Mouse (Mus musculus): ENCODE measurements at regions not wholly inside any gene's neighbourhood (a gene's known extent, or its start where the extent isn't known, plus 50 kb on each side); places are given as distances from the start of the nearest gene placed in this dataset.

DNA sequence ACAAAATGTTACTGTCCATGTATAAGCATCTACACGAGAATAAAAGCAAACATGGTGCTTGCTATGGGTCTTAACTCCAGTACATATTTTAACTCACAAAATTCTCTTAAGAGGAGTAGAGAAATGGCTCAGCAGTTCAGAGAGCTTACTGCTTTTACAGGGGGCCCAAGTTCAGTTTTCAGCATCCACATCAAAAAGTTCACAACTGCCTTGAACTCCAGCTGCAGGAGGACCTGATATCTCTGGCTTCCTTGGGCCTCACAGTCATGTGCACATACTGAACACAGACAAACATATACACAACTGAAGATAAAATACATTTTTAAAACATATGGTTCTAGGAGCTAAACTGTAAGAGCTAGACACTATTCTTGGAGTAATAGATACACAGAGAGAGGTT lies 161.0 kb upstream of the Tmtc1 start:
- Histone ChIP-seq H3K9ac (ENCODE audit: insufficient read depth, low read depth, low read length, poor library complexity, severe bottlenecking) (no peak overlapping the region), H3K36me3 (ENCODE audit: control insufficient read depth, insufficient read depth, low read length, poor library complexity, severe bottlenecking) (no peaks in the 10 kb centered on the region), H3K4me3 (ENCODE audit: insufficient read depth in 1 of 2, low read depth in 1 of 2, low read length in 2 of 2, poor library complexity in 1 of 2, severe bottlenecking in 1 of 2) (no peak overlapping the region), H3K27ac (ENCODE audit: insufficient read depth, low read depth, low read length, poor library complexity, severe bottlenecking) (no peak overlapping the region), H3K9me3 (ENCODE audit: control insufficient read depth, insufficient read depth, low read depth, low read length) (no peaks in the 10 kb centered on the region), H3K4me1 (ENCODE audit: control insufficient read depth in 2 of 2, insufficient read depth in 2 of 2, low read length in 2 of 2, poor library complexity in 1 of 2) (no peaks in the 10 kb centered on the region)
- in situ Hi-C loops (cut with MboI; ENCODE audit: low sequenced_read_pairs in 2 of 2, unreplicated experiment in 2 of 2): no loop called here
- no peak for TF ChIP-seq ZC3H11A (IDR thresholded peaks at IDR 0.05; ENCODE audit: borderline replicate concordance, low read depth, low read length)
- no peak for TF ChIP-seq CHD2 (IDR thresholded peaks at IDR 0.05; ENCODE audit: low read depth, low read length)
- TF ChIP-seq HCFC1 (IDR thresholded peaks at IDR 0.05; ENCODE audit: borderline replicate concordance, insufficient read depth, low read length): no peak
- TF ChIP-seq MAFK (IDR thresholded peaks at IDR 0.05; ENCODE audit: insufficient read depth, low read depth, low read length): no peak
- no peak for TF ChIP-seq ZNF384 (IDR thresholded peaks at IDR 0.05; ENCODE audit: low read depth, low read length)
- no peak for DNase-seq (ENCODE audit: low read depth, low spot score)

DNA sequence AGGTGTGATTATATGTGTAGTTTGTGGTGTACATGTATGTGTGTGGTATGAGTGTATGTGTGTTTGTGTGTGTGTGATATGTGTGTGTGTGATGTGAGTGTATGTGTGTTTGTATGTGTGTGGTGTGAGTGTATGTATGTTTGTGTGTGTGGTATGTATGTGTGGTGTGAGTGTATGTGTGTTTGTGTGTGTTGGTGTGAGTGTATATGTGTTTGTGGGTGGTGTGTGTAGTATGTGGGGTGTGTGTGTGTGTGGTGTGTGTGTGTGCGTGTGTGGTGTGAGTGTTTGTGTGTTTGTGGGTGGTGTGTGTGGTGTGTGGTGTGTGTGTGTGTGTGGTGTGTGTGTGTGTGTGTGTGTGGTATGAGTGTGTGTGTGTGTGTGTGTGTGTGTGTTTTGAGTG lies 160.6 kb upstream of the Tmtc1 start:
- Histone ChIP-seq H3K4me3 (ENCODE audit: insufficient read depth in 1 of 2, low read depth in 1 of 2, low read length in 2 of 2, poor library complexity in 1 of 2, severe bottlenecking in 1 of 2) (no peak overlapping the region), H3K9ac (ENCODE audit: insufficient read depth, low read depth, low read length, poor library complexity, severe bottlenecking) (no peak overlapping the region), H3K27ac (ENCODE audit: insufficient read depth, low read depth, low read length, poor library complexity, severe bottlenecking) (no peak overlapping the region), H3K4me1 (ENCODE audit: control insufficient read depth in 2 of 2, insufficient read depth in 2 of 2, low read length in 2 of 2, poor library complexity in 1 of 2) (no peaks in the 10 kb centered on the region), H3K9me3 (ENCODE audit: control insufficient read depth, insufficient read depth, low read depth, low read length) (no peaks in the 10 kb centered on the region), H3K36me3 (ENCODE audit: control insufficient read depth, insufficient read depth, low read length, poor library complexity, severe bottlenecking) (no peaks in the 10 kb centered on the region)
- in situ Hi-C loops (cut with MboI; ENCODE audit: low sequenced_read_pairs in 2 of 2, unreplicated experiment in 2 of 2): no loop called here
- no peak for TF ChIP-seq HCFC1 (IDR thresholded peaks at IDR 0.05; ENCODE audit: borderline replicate concordance, insufficient read depth, low read length)
- TF ChIP-seq MAFK (IDR thresholded peaks at IDR 0.05; ENCODE audit: insufficient read depth, low read depth, low read length): no peak
- no peak for TF ChIP-seq CHD2 (IDR thresholded peaks at IDR 0.05; ENCODE audit: low read depth, low read length)
- no peak for TF ChIP-seq ZC3H11A (IDR thresholded peaks at IDR 0.05; ENCODE audit: borderline replicate concordance, low read depth, low read length)
- TF ChIP-seq ZNF384 (IDR thresholded peaks at IDR 0.05; ENCODE audit: low read depth, low read length): no peak
- no peak for DNase-seq (ENCODE audit: low read depth, low spot score)

DNA sequence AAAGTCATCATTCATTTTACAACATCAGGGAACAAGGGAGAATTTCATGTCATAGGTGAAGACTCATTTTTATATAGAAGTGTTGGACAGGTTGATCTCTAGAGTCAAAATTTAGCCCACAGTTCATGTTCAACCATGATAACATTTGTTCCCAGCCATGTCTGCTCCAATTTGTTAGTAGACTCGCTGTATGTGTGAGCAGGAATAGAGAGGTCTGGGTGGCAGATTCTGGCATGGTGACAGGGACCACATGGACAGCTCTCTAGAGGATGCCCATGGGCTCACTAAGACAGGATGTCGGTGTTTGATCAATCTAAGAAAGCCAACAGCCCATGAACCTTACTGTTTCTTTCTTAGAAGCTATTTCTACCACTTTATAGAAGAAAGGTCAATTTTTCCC lies 159.7 kb upstream of the Tmtc1 start:
- peaks cover 0 to 2% of the 10 kb centered on the region in 2 experiments; a peak in 1 of 4 replicates for H3K4me1 ChIP-seq (ENCODE audit: control insufficient read depth in 2 of 2, insufficient read depth in 2 of 2, low read length in 2 of 2, poor library complexity in 1 of 2)
- in situ Hi-C loops (cut with MboI; ENCODE audit: low sequenced_read_pairs in 2 of 2, unreplicated experiment in 2 of 2): no loop called here
- TF ChIP-seq CHD2 (IDR thresholded peaks at IDR 0.05; ENCODE audit: low read depth, low read length) (no peak), ZC3H11A (IDR thresholded peaks at IDR 0.05; ENCODE audit: borderline replicate concordance, low read depth, low read length) (no peak), ZNF384 (IDR thresholded peaks at IDR 0.05; ENCODE audit: low read depth, low read length) (no peak), MAFK (IDR thresholded peaks at IDR 0.05; ENCODE audit: insufficient read depth, low read depth, low read length) (no peak), HCFC1 (IDR thresholded peaks at IDR 0.05; ENCODE audit: borderline replicate concordance, insufficient read depth, low read length) (no peak)
- H3K4me3 ChIP-seq (ENCODE audit: insufficient read depth in 1 of 2, low read depth in 1 of 2, low read length in 2 of 2, poor library complexity in 1 of 2, severe bottlenecking in 1 of 2): no peak overlapping the region
- H3K9ac ChIP-seq (ENCODE audit: insufficient read depth, low read depth, low read length, poor library complexity, severe bottlenecking): no peak overlapping the region
- no peak overlapping the region for H3K27ac ChIP-seq (ENCODE audit: insufficient read depth, low read depth, low read length, poor library complexity, severe bottlenecking)
- H3K36me3 ChIP-seq (ENCODE audit: control insufficient read depth, insufficient read depth, low read length, poor library complexity, severe bottlenecking): no peaks in the 10 kb centered on the region
- H3K9me3 ChIP-seq (ENCODE audit: control insufficient read depth, insufficient read depth, low read depth, low read length): no peaks in the 10 kb centered on the region
- DNase-seq (ENCODE audit: low read depth, low spot score): no peak

DNA sequence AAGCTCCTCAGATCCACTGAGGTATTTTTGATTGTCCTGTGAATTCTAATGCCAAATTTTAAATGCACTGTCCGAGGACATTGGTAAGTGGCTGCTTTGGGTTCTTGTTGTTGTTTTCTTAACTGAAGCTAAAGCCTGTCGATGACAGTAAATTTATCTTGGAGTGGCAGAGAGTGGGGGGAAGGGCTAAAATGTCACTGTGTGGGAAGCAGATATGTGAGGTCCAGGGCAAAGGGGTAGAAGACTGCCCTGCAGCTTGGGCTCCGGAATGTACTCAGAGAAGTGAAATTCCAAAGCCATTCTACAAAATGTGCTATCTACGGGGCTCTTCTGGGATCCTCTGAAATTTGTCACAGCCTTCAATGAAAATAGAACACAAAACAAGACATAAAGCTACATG lies 159.3 kb upstream of the Tmtc1 start:
- no peak overlapping the region for H3K4me3 ChIP-seq (ENCODE audit: insufficient read depth in 1 of 2, low read depth in 1 of 2, low read length in 2 of 2, poor library complexity in 1 of 2, severe bottlenecking in 1 of 2)
- no peak overlapping the region for H3K27ac ChIP-seq (ENCODE audit: insufficient read depth, low read depth, low read length, poor library complexity, severe bottlenecking)
- no peaks in the 10 kb centered on the region for H3K36me3 ChIP-seq (ENCODE audit: control insufficient read depth, insufficient read depth, low read length, poor library complexity, severe bottlenecking)
- peaks cover 0 to 2% of the 10 kb centered on the region in 2 experiments; a peak in 1 of 4 replicates for H3K4me1 ChIP-seq (ENCODE audit: control insufficient read depth in 2 of 2, insufficient read depth in 2 of 2, low read length in 2 of 2, poor library complexity in 1 of 2)
- in situ Hi-C loops (cut with MboI; ENCODE audit: low sequenced_read_pairs in 2 of 2, unreplicated experiment in 2 of 2): no loop called here
- H3K9ac ChIP-seq (ENCODE audit: insufficient read depth, low read depth, low read length, poor library complexity, severe bottlenecking): no peak overlapping the region
- no peak for DNase-seq (ENCODE audit: low read depth, low spot score)
- TF ChIP-seq CHD2 (IDR thresholded peaks at IDR 0.05; ENCODE audit: low read depth, low read length) (no peak), ZNF384 (IDR thresholded peaks at IDR 0.05; ENCODE audit: low read depth, low read length) (no peak), ZC3H11A (IDR thresholded peaks at IDR 0.05; ENCODE audit: borderline replicate concordance, low read depth, low read length) (no peak), HCFC1 (IDR thresholded peaks at IDR 0.05; ENCODE audit: borderline replicate concordance, insufficient read depth, low read length) (no peak), MAFK (IDR thresholded peaks at IDR 0.05; ENCODE audit: insufficient read depth, low read depth, low read length) (no peak)
- H3K9me3 ChIP-seq (ENCODE audit: control insufficient read depth, insufficient read depth, low read depth, low read length): no peaks in the 10 kb centered on the region

- Histone ChIP-seq H3K4me1 (ENCODE audit: control insufficient read depth in 2 of 2, insufficient read depth in 2 of 2, low read length in 2 of 2, poor library complexity in 1 of 2) (peaks cover 0 to 2% of the 10 kb centered on the region in 2 experiments; a peak in 2 of 4 replicates), H3K9ac (ENCODE audit: insufficient read depth, low read depth, low read length, poor library complexity, severe bottlenecking) (no peak overlapping the region), H3K36me3 (ENCODE audit: control insufficient read depth, insufficient read depth, low read length, poor library complexity, severe bottlenecking) (no peaks in the 10 kb centered on the region), H3K27ac (ENCODE audit: insufficient read depth, low read depth, low read length, poor library complexity, severe bottlenecking) (no peak overlapping the region), H3K4me3 (ENCODE audit: insufficient read depth in 1 of 2, low read depth in 1 of 2, low read length in 2 of 2, poor library complexity in 1 of 2, severe bottlenecking in 1 of 2) (no peak overlapping the region), H3K9me3 (ENCODE audit: control insufficient read depth, insufficient read depth, low read depth, low read length) (no peaks in the 10 kb centered on the region)
- DNase-seq (ENCODE audit: low read depth, low spot score): no peak
- in situ Hi-C loops (cut with MboI; ENCODE audit: low sequenced_read_pairs in 2 of 2, unreplicated experiment in 2 of 2): no loop called here
- TF ChIP-seq MAFK (IDR thresholded peaks at IDR 0.05; ENCODE audit: insufficient read depth, low read depth, low read length) (no peak), HCFC1 (IDR thresholded peaks at IDR 0.05; ENCODE audit: borderline replicate concordance, insufficient read depth, low read length) (no peak), CHD2 (IDR thresholded peaks at IDR 0.05; ENCODE audit: low read depth, low read length) (no peak), ZC3H11A (IDR thresholded peaks at IDR 0.05; ENCODE audit: borderline replicate concordance, low read depth, low read length) (no peak), ZNF384 (IDR thresholded peaks at IDR 0.05; ENCODE audit: low read depth, low read length) (no peak)
These were observed 158.7 kb upstream of the Tmtc1 start for GRCm38 (mm10) chr6:148602894-148603293.

All from ES-E14 (cell line).